Mouse (Mus musculus) stomach, postnatal 0 days (tissue): ENCODE measurements around the gene Fuk. TPM values are rescaled to one million over a fixed set of nuclear protein-coding genes. Genes with fewer than 3 reads are reported as not detected.

Experiments
- ATAC-seq: fragments of 200-750 bp; cut with Nextera tagmentation; 2 replicates; pipeline ENCODE4 v1.8.0; 2017; ENCODE audit not compliant: low FRiP score, low TSS enrichment
- DNase-seq: peaks from one replicate; pipeline ENCODE4 v3.0.0-alpha.2; 2016; ENCODE audit warnings: low spot score
- H3K27ac ChIP-seq: fragments of 300-500 bp; sonication (generic); replicated peaks from 2 replicates; pipeline ENCODE4 v1.5.1; 2014; ENCODE audit warnings: mild to moderate bottlenecking, control low read depth
- H3K27me3 ChIP-seq: fragments of 300-500 bp; sonication (generic); 2 replicates; pipeline ENCODE4 v1.6.1; 2014; ENCODE audit warnings: low read length; ENCODE audit not compliant: control insufficient read depth, insufficient read depth
- H3K36me3 ChIP-seq: fragments of 300-500 bp; sonication (generic); 2 replicates; pipeline ENCODE4 v1.6.1; 2014; ENCODE audit warnings: low read length, mixed read lengths; ENCODE audit not compliant: control insufficient read depth, insufficient read depth
- H3K4me1 ChIP-seq: fragments of 300-500 bp; sonication (generic); replicated peaks from 2 replicates; pipeline ENCODE4 v1.6.1; 2014; ENCODE audit warnings: antibody characterized with exemption; ENCODE audit not compliant: control insufficient read depth, insufficient read depth
- H3K4me2 ChIP-seq: fragments of 300-500 bp; sonication (generic); replicated peaks from 2 replicates; pipeline ENCODE4 v1.6.1; 2014; ENCODE audit warnings: low read depth, mild to moderate bottlenecking, control low read depth, moderate library complexity
- H3K4me3 ChIP-seq: fragments of 300-500 bp; sonication (generic); 2 replicates; pipeline ENCODE4 v1.5.1; 2014; ENCODE audit warnings: low read depth, low read length, control low read depth
- H3K9ac ChIP-seq: fragments of 300-500 bp; sonication (generic); 2 replicates; pipeline ENCODE4 v1.6.1; 2014; ENCODE audit warnings: mild to moderate bottlenecking, low read length, control low read depth, mixed read lengths
- H3K9me3 ChIP-seq: fragments of 300-500 bp; sonication (generic); 2 replicates; pipeline ENCODE4 v1.6.1; 2016; ENCODE audit warnings: low read length; ENCODE audit not compliant: control insufficient read depth
- CTCF ChIP-seq: IDR thresholded peaks from 2 replicates; pipeline ENCODE4 v1.5.1; 2016; ENCODE audit warnings: antibody characterized with exemption, low read depth, mild to moderate bottlenecking, moderate library complexity
- EP300 ChIP-seq: optimal IDR thresholded peaks from 2 replicates; pipeline ENCODE3; 2016; ENCODE audit warnings: antibody characterized with exemption
- WGBS: fragments of 180-500 bp; shearing (Covaris S2); extraction: QIAGEN DNeasy Blood & Tissue Kit; methylation state at CpG from one replicate; pipeline ENCODE4 v1.1.7; 2014; 5-methylcytosine and 5-hydroxymethylcytosine counted together
- polyA plus RNA-seq: library from polyadenylated mRNA; unstranded; fragments of >200 nt; fragmentation: Nextera tagmentation; extraction: Ambion mirVana; gene quantifications from 2 replicates; pipeline ENCODE4 v1.2.1, GENCODE M21; 2015

Fuk gene
- polyA plus RNA-seq, 1 experiment from 2014 or later, result 6.0 TPM

GRCm38 (mm10) chr8:110921492-110922230, 19.4 kb upstream of the Fuk start:
- no peaks in the 10 kb centered on the region for H3K9me3 ChIP-seq
- 30% methylated on average over 7 of the region's 7 CpGs for WGBS
- no peaks in the 10 kb centered on the region for H3K27me3 ChIP-seq
- no peak for ATAC-seq
- peak overlapping the region; percentile 67 for H3K4me2 ChIP-seq
- no peaks in the 10 kb centered on the region for H3K36me3 ChIP-seq
- peaks cover 3% of the 10 kb centered on the region; the same call in 1 of the 2 replicates for H3K4me1 ChIP-seq
- peak overlapping the region; percentile 74 for H3K9ac ChIP-seq
- DNase-seq, result no peak
- no peak overlapping the region for H3K4me3 ChIP-seq
- H3K27ac ChIP-seq, result peak overlapping the region; percentile 67; the same call in 1 of the 2 replicates
- TF ChIP-seq CTCF (no peak), EP300 (no peak)

GRCm38 (mm10) chr8:110920773-110921277, 18.5 kb upstream of the Fuk start:
- H3K27me3 ChIP-seq, result no peaks in the 10 kb centered on the region
- H3K27ac ChIP-seq, result peak overlapping the region; percentile 67
- H3K4me3 ChIP-seq, result peak overlapping the region; percentile 69
- ATAC-seq (no peak), DNase-seq (no peak)
- H3K4me1 ChIP-seq, result peaks cover 3% of the 10 kb centered on the region; the same call in 1 of the 2 replicates
- H3K9me3 ChIP-seq, result no peaks in the 10 kb centered on the region
- 26% methylated on average over 3 of the region's 3 CpGs for WGBS
- H3K4me2 ChIP-seq, result peak overlapping the region; percentile 67
- no peaks in the 10 kb centered on the region for H3K36me3 ChIP-seq
- TF ChIP-seq CTCF (no peak), EP300 (no peak)
- H3K9ac ChIP-seq, result peak overlapping the region; percentile 74

GRCm38 (mm10) chr8:110920032-110920772, 17.9 kb upstream of the Fuk start:
- 4% methylated on average over 19 of the region's 37 CpGs for WGBS

GRCm38 (mm10) chr8:110919341-110920031, 17.2 kb upstream of the Fuk start, which contains the start of gene St3gal2:
St3gal2 (plus strand) TSS chr8:110919922.
- Histone ChIP-seq H3K36me3 (no peaks in the 10 kb centered on the region), H3K27ac (peak within 1 kb of the TSS; percentile 67), H3K4me3 (peak within 1 kb of the TSS; percentile 69), H3K27me3 (no peaks in the 10 kb centered on the region), H3K9ac (peak within 1 kb of the TSS; percentile 74), H3K4me1 (peaks cover 3% of the 10 kb centered on the region; the same call in 1 of the 2 replicates), H3K9me3 (no peaks in the 10 kb centered on the region), H3K4me2 (peak within 1 kb of the TSS; percentile 67)
- TF ChIP-seq CTCF (0 out of 2 replicates have a peak, but pooled peaks have one; percentile 6), EP300 (no peak)
- peak; percentile 95 for ATAC-seq
- under 1% methylated on average over 25 of the region's 36 CpGs for WGBS
- DNase-seq, result peak; percentile 81

More at GRCm38 (mm10) chr8:110920032-110920772, 17.9 kb upstream of the Fuk start:
- Histone ChIP-seq H3K27me3 (no peaks in the 10 kb centered on the region), H3K9ac (peak overlapping the region; percentile 74), H3K4me3 (peak overlapping the region; percentile 69), H3K9me3 (no peaks in the 10 kb centered on the region), H3K4me1 (peaks cover 3% of the 10 kb centered on the region; the same call in 1 of the 2 replicates), H3K4me2 (peak overlapping the region; percentile 67), H3K27ac (peak overlapping the region; percentile 67), H3K36me3 (no peaks in the 10 kb centered on the region)
- TF ChIP-seq CTCF (0 out of 2 replicates have a peak, but pooled peaks have one; percentile 2), EP300 (no peak)
- DNase-seq (no peak), ATAC-seq (peak; percentile 65; the same call in 1 of the 2 replicates)

- no peak overlapping the region for H3K4me2 ChIP-seq
- no peaks in the 10 kb centered on the region for H3K9me3 ChIP-seq
- no peak for TF ChIP-seq CTCF
- TF ChIP-seq EP300, result no peak
- 51% methylated on average over 8 of the region's 8 CpGs for WGBS
- peaks cover 3% of the 10 kb centered on the region; the same call in 1 of the 2 replicates for H3K4me1 ChIP-seq
- no peak for DNase-seq
- ATAC-seq, result no peak
- H3K9ac ChIP-seq, result no peak overlapping the region
- no peaks in the 10 kb centered on the region for H3K36me3 ChIP-seq
- no peak overlapping the region for H3K4me3 ChIP-seq
- no peak overlapping the region for H3K27ac ChIP-seq
- no peaks in the 10 kb centered on the region for H3K27me3 ChIP-seq
Observed at GRCm38 (mm10) chr8:110918460-110918859, 16.2 kb upstream of the Fuk start.
